Mouse (Mus musculus) brain, embryonic 14.5 days (tissue): ENCODE measurements at regions not wholly inside any gene's neighbourhood (a gene's known extent, or its start where the extent isn't known, plus 50 kb on each side); places are given as distances from the start of the nearest gene placed in this dataset.

Experiments used
- CTCF ChIP-seq: fragments of 200-500 bp; IDR thresholded peaks from 2 replicates; pipeline ENCODE4 v1.5.1; 2012; ENCODE audit warnings: inconsistent platforms, mild to moderate bottlenecking, moderate library complexity, borderline replicate concordance; ENCODE audit not compliant: insufficient read depth, insufficient read length; ENCODE audit errors: extremely low read depth
- POLR2A ChIP-seq: fragments of 200-500 bp; IDR thresholded peaks from 2 replicates; pipeline ENCODE4 v1.6.1; 2012; ENCODE audit warnings: mild to moderate bottlenecking, inconsistent platforms, borderline replicate concordance; ENCODE audit not compliant: poor library complexity, insufficient read depth, insufficient read length, severe bottlenecking; ENCODE audit errors: extremely low read depth

GRCm38 (mm10) chr8:98706122-98706521 lies 710.1 kb downstream of the Cdh8 start:
- TF ChIP-seq CTCF = no peak
- TF ChIP-seq POLR2A = no peak
